Mouse (Mus musculus): Measurements from ENCODE around the gene Lrmp.

DNA sequence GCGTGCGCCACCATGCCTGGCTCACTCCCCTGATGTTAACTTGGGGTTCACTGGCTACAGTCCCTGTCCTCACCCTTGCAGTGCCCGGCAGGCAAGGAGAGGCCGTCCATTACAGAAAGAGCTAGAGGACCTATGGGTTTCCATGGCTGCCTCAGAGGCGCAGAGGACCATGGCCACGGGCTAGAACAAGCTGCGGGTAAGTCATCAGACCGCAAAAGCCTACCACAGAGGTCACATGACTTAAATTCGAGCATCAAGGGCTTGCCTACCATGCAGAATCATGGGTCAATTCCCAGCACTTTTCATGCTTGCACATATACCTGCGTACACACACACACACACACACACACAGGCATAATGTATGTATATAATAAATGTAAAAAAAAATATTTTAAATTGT is 10.0 kb upstream of the Lrmp start:
- TF ChIP-seq CTCF (IDR thresholded peaks at IDR 0.05), result no peak
- TF ChIP-seq EP300 (IDR thresholded peaks at IDR 0.05), result no peak
